Mouse (Mus musculus) megakaryocyte, adult 5-6 weeks (primary cell): ENCODE results near the gene Nop10. TPM values are rescaled to one million over a fixed set of nuclear protein-coding genes. Genes with fewer than 3 reads are reported as not detected.
"Not testable (repeated sequence)": the region's sequence is repeated elsewhere in the genome, so short reads cannot be mapped to it uniquely, and the experiment has no call there.

Experiments used
- ATAC-seq: 2 replicates; pipeline ENCODE4 v1.8.0; 2016; ENCODE audit warnings: mild to moderate bottlenecking, inconsistent platforms; ENCODE audit not compliant: poor library complexity, severe bottlenecking
- total RNA-seq, 2 experiments: library from RNA; stranded (forward) in 1 of 2; stranded (reverse) in 1 of 2; fragments of 153-499, 151-499 nt in 1 of 2; fragments of 221-1000, 200-1000 nt in 1 of 2; gene quantifications; 2 replicates each; pipeline versions ENCODE4 v1.2.3 to v1.2.4; 2015 to 2017

Gene Nop10
- total RNA-seq, 2 experiments from 2014 or later = 48.1 to 72.9 TPM

DNA sequence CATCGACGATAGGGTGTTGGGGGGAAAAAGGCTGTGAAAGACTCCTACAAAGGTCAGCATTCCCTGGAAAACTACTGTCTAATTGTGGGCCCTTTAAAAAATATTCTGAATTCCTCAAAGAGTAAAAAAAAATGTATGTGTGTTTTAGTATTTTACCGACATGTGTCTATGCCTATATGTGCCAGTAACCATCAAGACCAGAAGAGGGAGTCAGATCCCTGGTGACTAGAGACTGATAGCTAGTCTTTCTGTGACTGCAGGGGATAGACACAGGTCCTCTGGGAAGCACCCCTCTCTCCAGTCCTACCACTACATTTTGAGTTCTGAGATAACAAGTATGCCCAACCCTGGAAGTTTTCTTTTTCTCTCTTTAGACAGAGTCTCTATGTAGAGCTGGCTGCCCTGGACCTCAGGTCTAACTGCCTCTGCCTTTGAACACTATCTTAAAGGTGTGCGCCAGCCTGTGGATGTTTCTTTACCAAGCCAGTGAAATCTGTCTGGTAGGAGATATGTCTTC is 1.1 kb downstream of the Nop10 start:
- ATAC-seq = no peak

- ATAC-seq = no peak
Measured at GRCm38 (mm10) chr2:112264364-112264763, 2.6 kb downstream of the Nop10 start.

DNA sequence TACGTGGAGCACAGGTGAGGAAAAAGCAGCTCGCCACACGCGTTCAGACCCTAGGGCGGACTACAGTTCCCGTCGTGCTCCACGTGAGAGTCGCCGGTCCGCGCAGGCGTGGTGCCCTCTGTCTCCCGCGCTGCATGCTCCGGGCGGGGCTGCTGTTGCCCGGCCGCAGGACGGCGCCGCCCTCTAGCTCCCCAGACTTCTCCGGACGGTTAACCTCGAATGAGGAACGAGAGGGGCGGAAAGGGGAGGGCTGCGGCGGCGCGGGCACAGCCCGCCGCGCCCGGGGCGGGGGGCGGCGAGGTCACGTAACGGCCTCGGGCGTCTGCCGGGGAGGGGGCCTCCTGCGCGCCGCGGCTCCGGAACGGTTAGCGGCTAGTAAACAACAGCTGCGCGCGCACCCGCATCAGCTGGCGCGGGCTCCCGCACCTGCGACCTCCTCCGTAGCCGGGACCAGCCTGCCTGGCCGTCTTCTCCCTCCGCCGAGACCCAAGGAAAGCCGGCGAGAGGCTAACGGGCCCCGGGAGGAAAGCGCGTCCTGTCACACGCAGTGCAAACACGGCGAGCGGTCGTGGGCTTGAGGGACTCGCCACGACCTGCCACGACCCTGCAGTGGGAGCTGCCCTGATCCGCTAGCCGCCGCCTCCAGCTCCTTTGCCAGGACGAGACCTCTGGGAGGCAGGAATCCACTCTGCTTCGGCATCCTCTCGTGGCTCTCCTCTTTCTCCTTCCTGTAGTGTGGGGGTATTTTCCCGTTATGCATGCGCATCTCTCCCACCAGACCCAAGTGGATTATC is 3.9 kb downstream of the Nop10 start, which contains the start of gene Slc12a6:
Slc12a6 (plus strand) TSS at position 378 of the 794 bp plus-strand sequence.
- peak; percentile 73 for ATAC-seq

- peak; percentile 43 for ATAC-seq
Measured at GRCm38 (mm10) chr2:112266242-112266592, 4.5 kb downstream of the Nop10 start, which contains the start of gene Gm21985. TSS of gene Gm21985 (plus strand) at chr2:112266314.

DNA sequence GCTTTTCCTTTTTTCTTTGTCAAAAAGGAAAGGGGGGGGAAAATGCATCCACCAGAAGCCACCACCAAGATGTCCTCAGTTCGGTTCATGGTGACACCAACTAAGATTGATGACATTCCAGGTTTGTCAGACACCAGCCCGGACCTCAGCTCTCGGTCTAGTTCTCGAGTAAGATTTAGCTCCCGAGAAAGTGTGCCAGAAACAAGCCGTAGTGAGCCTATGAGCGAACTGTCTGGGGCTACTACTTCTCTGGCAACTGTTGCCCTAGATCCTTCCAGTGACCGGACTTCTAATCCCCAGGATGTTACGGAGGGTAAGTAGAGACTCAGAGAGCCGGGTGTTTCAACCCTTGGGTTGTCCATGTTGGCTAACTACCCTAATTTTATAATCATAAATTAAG is 5.1 kb downstream of the Nop10 start:
- no peak for ATAC-seq

GRCm38 (mm10) chr2:112267547-112268269 is 6.0 kb downstream of the Nop10 start:
- ATAC-seq = peak; percentile 37

- no peak for ATAC-seq
Measured at GRCm38 (mm10) chr2:112270011-112270410, 8.3 kb downstream of the Nop10 start.

- no peak for ATAC-seq
Measured at GRCm38 (mm10) chr2:112272909-112273308, 11.2 kb downstream of the Nop10 start.

DNA sequence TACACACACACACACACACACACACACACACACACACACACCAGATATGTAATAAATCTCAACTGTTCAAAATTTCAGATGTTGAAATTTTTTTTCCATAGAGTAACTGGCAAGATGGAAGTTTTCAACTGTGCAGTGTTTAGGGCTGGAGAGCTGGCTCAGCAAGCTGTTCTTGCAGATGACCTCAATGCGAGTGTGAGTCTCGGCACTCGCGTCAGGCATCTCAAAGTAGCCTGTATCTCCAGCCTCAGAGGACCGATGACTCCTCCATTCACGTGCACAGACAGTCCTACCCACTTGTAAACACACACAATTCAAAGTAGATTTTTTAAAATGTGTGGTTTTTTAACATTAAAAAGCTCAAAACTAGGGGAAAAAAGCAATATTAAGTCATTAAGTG is 11.7 kb downstream of the Nop10 start:
- ATAC-seq = no peak

GRCm38 (mm10) chr2:112276870-112277269 is 15.1 kb downstream of the Nop10 start:
- no peak for ATAC-seq

DNA sequence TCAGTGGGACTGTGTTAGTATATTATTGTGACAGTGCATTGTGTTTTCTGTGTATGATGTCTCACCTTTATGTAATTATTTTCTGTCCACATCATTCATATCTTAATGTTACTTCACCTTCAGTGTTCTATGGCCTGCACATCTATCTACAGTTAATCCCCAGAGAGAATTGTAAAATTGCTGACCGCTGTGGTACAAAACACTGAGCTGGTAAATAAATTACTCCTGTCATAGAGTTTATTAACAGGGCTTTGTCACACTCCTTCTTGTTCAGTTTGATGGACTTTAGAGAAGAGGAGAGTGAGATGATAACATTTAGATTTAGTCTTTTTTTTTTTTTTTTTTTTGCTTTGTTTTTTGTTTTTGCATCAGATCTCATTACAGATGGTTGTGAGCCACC is 21.1 kb downstream of the Nop10 start:
- ATAC-seq = no peak

DNA sequence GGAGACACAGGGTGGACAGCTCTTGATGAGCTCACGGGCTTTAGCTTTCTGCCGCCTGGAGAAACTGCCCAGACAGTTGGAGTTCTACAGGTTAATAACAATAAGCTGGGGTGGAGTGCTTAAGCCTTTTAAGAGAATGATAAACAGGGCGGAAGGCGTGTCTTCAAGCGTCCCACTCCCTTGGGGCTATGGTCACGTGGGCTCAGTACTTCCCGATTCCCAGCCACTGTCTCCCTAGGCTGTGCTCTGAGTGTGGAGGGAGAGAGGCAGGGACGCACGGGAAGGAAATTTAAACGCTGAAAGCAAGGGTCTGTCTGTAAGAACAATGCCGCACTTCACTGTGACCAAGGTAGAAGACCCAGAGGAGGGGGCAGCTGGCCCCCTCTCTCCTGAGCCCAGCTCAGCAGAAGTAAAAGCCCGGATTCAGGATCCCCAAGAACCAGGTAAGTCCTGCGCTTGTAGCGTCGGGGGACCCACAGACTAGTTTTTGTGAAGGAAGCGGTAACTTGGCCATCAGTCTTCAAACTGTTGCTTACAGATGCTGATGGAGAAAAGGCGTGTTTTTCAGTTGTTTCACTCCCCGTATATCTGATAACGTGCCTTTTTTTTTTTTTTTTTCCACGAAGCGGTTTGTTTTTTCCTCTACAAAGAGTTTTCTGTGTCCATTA is 22.8 kb downstream of the Nop10 start:
- peak; percentile 83 for ATAC-seq

- no peak for ATAC-seq
Measured at GRCm38 (mm10) chr2:112285031-112285390, 23.3 kb downstream of the Nop10 start.

DNA sequence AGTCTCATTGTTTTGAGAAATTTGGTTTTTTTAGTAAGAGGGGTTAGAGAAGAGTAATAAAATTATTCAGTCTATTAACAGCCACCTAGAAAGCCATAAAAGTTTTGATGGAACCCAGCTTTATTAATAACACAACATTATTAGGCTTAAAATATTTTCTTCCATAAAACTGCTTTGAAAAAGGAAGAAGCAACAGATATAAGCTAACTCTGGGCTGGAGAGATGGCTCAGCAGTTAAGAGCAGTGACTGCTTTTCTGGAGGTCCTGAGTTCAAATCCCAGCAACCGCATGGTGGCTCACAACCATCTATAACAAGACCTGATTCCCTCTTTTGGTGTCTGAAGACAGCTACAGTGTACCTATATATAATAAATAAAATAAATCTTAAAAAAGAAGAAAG is 24.3 kb downstream of the Nop10 start:
- not testable (repeated sequence) for ATAC-seq

GRCm38 (mm10) chr2:112287059-112287458 is 25.3 kb downstream of the Nop10 start:
- ATAC-seq = peak; percentile 34; the same call in 1 of the 2 replicates

DNA sequence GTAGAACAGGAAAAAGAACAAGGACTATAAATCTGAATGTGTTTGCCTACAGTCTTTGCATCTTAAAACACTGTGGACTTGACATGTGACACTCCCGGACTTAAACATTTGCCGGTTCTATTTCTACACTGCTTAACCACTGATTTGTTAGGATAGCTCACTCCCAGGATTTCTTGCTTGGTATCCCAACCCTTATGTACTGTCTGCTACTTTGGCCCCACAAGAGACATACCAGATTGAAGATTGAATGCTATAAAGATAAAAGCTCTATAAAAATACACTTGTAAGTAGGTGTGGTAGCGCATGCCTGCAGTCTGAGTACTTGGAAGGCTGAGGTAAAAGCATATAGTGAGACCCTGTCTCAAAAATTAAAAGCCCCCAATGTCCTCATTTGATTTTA is 27.8 kb downstream of the Nop10 start:
- no peak for ATAC-seq

- no peak for ATAC-seq
Measured at GRCm38 (mm10) chr2:112292823-112293222, 31.1 kb downstream of the Nop10 start.

DNA sequence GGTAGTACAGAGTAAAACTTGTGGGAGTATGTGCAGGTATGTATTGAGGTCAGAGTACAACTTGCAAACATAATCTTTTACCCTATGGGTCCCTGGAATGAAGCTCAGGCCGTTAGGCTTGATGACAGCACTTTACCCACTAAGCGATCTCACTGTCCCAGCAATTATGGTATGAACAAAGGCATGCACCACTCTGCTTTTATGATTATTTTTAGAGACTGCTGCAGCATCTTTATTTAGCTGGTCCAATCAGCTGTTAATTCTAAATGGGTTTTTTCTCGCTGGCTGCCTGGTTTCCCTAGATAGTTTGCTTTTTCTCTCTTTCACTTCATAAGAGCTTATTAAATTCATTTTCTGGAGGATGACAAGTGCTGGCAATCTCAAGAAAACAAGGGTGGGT is 34.5 kb downstream of the Nop10 start:
- ATAC-seq = no peak

DNA sequence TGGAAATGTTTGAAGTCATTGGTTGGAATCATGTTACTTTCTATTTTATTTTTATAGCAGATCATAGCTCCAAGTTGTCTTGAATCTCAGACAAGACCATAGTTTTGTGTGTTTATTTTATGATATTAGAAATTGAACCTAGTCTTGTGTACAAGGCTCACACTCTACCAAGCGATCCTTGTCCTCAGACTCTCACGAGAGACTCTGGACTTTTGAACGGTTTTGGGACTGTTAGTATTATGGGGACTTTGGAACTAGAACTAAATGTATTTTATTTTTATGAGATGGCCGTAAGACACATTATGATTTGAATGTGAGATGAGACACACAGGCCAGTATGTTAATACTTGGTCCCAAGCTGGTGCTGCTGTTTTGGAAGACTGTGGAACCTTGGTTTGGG is 36.5 kb downstream of the Nop10 start:
- ATAC-seq = no peak

DNA sequence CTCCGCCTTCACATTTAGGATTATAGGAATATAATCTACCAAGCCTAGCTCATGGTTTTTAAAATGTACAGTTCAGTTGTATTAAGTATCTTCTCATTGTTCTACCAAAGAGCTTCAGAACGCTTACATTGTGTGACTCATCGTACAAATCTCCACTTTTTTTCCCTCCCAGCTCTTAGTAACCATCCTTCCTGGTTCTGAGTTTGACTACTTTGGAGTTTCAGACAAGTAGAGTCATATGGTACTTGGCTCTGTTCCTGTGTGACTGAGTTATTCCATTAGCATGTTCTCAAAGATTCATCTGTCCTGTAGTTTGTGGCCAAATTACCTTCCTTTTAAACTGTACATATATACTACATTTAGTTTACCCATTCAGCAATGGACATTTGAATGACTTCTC is 46.9 kb downstream of the Nop10 start:
- ATAC-seq = no peak

- ATAC-seq = peak; percentile 21; the same call in 1 of the 2 replicates
Measured at GRCm38 (mm10) chr2:112309161-112309600, 47.5 kb downstream of the Nop10 start.
